Mouse (Mus musculus) thymus, adult 18-20 months (tissue): Measurements from ENCODE around the gene Mast4.

Source experiments
- DNase-seq, 2 experiments: peaks; one replicate each; pipeline ENCODE4 v3.0.0; 2022; ENCODE audit warnings: mixed read lengths in 2 of 2

Gene Mast4

DNA sequence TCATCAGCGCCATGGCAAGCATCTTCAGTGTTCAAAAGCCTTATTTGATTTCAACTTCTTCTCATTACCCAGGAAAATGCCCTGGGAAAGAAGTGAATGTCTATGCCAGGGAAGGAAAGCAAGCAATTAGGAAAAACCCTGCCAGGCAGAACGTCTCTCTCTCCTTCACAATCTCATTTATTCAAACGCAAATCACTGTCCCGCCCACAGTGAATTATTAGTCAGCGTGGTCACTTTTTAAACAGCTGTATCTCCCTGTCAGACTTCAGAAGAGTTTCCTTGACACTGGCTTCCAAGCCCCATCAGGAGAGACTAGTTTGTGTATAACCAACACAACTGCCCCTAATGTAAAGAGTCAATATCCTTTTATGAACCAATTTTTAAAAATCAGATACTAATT lies 296.8 kb downstream of the Mast4 start:
- DNase-seq = no peak

DNA sequence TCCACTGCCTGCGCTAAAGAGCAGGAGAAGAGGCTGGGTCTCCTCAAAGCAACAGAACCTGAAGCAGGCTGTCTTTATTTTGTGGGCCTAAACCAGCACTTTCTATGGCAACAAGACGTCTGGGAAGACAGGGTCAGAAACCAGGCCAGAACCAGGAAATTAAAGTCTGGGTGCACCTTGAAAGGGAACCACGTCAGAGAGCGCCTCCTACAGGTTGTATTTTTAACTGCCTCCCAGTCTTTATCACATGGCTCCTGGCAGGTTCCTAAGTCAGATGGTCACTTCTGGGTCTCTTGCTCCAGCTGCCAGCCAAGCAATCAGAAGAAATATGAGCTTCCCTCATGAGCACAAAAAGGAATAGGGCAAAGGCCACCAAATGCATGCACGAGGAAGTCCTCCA lies 304.9 kb downstream of the Mast4 start:
- no peak for DNase-seq

DNA sequence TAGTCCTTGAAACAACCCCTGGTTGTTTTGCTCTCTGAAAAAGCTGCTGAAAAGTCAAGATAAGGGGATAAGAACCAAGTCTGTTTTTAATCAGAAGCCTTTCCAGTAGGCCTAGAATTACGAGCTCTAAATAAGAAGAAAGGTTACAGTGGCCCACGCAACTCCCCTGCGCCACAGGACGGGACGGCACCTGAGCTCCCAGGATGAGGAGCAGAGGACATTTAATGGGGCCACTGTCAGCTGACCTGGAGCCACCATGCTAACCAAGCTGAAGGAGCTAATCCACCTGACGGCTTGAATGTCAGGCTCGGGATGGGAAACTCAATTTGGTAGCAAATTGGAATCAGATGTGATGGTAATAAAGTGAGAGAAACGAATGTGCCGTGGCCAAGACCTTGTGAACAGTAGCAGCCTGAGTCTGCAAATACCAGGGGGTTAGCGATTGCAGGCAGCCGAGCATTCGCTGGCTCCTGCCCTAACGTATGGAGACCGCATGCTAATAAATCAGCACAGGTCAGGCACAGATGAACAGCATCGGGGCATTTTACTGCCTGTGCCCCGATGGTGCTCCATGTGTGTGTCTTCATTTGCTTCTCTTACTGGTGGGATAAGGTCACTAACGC lies 306.7 kb downstream of the Mast4 start:
- no peak for DNase-seq

DNA sequence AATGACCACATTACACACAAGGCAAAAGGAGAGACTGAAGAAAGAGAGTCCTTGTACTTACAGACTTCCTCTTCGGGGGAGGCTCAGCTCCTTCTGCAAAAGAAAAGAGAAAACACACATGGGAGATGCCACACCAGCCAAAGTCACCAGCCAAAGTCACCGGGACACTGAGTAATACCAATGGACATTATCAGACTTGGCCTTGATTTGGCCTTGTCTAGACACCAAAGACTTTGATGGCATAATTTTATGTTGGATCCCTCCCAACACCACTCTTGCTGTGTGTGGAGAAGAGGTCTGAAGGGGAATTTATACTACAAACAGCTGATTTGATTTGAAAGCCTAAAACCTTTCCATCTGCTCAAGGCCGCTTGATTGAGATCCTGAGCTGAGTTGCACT lies 308.8 kb downstream of the Mast4 start:
- DNase-seq = no peak

DNA sequence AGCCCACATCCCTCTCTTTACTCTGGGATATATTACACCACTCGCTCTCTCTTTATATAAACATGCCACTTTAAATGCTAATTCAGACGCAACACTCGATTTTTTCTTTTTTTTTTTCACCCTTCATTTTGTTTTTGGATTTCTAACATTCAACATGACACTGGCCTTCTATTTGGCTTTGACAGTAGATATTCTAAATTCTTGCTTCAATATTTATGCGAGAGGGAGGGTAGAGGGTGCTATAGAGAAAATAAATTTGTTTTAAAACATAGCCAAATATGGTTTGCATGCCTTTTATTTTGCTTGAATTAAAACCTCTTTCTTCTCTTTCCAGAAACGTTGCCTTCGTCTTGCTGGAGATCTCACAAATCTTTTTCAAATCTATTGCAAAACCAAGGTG lies 315.8 kb downstream of the Mast4 start:
- DNase-seq = no peak

DNA sequence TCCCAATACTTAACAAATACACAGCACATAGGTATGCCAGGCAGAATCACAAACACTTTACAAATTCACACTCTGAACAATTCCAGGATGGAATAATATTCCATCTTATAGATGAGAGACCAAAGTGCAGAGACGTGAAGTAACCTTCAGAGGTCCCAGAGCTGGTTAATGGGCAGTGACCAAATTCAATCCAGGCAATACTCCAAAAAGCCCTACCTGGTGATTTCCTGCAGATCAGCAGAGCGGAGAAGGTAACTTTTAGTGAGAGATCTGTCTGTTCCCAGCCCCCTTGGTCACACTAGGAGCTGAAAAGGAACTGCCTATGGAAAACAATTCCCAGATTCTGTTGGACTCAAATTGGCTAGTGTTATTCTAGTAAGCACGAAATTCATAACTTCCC lies 316.6 kb downstream of the Mast4 start:
- no peak for DNase-seq

DNA sequence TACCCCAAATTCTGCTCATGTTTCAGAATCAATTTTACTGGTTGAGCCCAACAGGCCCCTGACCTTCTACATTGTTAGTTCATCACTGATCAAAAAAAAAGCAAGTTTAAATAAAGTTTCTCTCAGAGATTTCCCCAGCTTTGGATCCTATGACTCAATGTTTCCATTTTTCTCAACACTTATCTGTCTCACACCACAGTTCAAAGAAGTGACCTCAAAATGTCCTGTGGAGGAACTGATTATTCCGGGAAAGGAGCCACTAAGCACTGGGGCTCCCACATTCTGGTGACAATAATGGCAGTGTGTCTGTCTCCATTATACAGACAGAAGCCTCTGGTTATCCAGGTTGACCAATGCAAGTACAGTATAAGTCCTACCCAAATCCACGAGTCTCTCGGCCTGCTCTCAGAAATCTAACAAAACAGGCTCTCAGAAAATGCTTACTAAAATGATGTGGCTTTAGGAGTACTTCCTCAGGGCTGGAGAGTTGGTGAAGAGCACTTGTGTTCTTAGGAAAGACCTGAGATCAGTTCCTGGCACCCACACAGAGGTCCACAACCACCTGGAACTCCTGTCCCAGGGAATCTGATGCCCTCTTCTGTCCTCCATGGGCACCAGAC lies 319.1 kb downstream of the Mast4 start:
- DNase-seq = no peak

DNA sequence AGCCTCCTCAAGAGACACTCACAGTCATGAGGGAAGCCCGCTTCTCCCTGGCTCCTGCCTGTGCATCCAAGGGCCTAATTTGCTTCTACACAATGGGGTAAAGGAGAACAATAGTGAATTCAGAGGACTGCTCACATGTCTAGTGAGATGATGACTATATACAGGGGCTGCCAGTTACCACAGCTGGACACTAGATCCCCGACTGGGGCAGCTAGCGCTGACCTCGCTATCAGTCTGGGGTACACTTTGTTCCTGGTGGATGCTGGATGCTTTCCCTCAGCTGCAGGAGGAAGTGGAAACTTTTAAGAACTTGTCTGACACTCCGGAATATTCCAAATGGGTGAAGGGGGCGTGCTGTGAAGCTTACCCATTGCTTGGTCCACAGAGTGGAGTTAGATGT lies 319.7 kb downstream of the Mast4 start:
- DNase-seq = no peak

DNA sequence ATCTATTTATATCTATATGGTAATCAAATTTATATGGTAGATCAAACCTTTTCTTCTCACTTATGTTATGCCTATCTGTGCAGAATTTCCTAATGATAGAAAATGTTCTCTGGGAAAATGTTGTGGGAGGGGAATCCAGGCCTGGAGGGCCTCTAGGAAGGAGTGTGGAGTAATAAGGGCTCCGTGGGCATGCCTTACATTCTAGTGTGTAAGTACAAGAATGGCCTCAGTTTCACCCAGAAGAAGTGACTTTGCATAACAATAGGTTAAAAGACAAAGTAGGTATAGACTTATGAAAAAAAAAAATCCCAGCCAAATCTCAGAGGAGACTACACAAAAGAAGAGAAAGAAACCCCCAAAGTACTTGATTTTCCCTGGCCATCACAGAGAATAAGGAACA lies 320.1 kb downstream of the Mast4 start:
- no peak for DNase-seq

DNA sequence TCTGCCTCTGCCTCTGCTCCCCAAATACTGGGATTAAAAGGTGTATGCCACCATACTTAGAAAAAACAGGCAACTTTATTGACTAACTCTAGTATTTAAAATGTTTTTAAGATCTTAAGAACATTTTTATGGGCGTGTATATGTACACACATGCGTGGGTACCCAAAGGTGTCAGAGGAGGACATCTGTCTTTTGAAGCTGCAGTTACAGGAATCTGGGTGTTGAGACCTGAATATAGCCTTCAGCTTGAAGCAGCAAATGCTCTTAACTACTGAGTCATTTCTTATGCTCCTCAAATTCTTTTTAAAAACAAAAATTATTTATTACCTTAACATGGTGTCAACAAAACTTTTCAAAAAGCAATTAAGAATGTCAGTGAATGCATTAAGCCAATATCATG lies 329.1 kb downstream of the Mast4 start:
- no peak for DNase-seq

DNA sequence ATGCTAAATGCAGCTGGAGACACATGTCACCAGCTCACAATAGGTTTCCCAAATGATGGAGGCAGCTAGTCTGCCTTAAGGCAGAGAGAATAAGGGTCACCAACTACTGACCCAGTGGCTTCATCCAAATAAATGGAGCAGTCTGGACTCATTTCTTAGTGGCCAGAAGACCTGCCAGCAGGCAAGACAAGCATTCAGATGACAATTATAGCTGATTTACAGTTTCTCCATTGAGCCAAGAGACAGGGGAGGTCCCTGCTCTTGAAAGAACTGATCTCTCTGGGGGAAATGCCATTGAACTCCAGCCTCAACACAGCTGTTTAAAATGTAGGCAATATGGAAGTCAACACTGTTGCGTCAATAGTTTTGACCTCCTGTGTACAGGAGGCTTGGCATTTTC lies 332.5 kb downstream of the Mast4 start:
- no peak for DNase-seq

DNA sequence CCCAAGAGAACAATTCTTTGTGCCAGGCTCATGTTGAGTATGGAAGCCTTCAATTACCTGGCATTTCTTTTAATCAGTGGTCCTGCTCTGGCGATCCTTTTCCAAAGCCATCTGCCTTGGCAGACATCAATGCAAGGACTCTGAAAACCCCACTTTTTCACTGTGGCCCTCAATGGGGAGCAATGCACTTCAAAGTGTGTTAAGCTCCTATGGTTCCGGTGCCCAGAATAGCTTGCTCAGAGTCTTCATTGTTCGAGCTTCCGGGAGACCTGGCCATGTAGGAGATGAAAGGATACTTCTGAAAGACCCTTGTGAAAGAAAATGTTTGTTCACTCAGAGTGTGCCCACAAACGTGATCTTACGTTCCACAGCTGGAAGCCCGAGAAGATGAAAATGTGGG lies 333.4 kb downstream of the Mast4 start:
- DNase-seq = no peak

DNA sequence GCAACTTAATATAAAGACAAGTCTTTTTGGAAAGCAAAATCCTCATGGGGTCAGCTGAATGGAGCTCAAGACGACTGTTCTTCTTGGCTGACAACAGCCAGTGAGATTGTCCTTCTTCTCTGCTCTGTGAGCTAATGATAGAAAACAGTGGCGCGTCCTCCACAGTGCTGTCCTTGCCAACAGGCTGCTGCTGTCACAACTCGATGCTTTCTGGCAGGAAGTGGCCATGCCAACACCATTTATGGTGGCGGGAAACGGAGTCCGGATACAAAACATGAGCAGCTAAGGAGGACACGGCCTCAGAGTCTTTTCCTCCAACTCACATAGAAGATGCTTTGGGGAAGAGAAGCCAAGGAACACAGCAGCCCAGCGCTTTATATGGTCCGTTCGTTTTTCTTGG lies 340.2 kb downstream of the Mast4 start:
- DNase-seq = no peak

DNA sequence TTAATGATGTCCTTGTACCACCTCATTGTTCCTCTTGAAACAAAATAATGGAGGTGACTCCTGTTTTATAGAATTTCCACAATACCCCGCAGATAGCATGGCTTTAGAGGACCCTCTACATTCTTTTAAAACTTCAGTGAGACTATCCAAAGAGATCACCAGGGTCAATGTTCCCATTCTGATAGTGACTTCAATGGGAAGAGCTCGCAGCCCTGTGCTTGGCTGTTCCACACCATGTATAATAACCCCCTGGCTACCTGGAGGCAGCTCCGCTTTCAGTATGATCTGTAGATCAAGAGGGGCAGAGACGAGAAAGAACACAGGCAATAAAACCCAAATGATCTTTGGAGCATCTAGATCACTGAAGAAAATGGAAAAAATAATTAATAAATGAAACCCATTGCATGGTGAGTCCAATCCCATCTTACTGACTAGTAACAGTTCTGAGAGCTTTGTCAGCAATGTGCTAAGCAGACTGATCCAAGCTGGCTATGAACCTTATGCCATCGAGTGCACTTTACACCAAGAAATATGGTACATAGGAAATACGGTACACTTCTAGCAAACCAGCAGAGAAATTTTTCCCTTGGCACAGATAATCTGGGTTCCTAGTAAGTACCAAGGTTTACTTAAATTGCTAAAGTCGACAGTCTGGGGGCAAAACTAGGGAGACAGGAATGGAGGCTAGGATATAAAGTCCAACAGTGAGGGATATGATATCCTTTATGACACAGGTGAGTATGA lies 341.4 kb downstream of the Mast4 start:
- DNase-seq = no peak

DNA sequence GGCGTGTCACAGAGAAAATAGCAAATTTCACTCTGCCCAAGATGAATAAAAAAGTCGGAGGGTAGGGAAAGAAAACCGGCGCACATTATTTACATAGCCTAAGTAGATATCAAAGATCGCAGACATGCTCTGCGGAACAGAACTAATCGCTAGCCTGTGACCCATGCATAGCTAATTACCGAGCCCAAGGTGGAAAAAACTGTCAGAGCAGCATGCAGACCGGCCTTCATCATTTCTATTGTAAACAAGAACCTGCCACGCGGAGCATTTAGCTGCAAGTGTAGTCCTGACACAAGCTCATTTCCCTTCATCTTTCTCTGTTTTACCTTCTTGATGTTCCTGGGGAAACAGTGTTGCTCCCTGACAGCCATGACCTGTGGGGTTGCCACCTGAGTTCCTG lies 342.4 kb downstream of the Mast4 start:
- no peak for DNase-seq

DNA sequence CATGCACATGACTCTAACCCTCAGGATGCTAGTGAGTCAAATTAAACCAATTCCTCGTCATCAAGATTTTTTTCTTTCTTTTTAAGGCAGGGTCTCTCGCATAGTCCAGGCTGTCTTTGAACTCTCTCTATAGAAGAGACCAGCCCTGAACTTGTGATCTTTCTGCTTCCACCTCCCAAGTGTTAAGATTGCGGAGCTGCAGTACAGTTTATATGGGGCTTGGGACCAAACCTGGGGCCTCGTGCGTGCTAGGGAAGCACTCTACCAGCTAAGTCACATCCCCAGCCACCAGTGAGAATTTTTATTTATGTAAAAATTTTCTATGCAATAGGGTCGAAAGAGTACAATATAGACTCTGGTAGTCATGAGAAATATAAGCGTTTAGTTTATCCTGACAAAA lies 343.1 kb downstream of the Mast4 start:
- no peak for DNase-seq

DNA sequence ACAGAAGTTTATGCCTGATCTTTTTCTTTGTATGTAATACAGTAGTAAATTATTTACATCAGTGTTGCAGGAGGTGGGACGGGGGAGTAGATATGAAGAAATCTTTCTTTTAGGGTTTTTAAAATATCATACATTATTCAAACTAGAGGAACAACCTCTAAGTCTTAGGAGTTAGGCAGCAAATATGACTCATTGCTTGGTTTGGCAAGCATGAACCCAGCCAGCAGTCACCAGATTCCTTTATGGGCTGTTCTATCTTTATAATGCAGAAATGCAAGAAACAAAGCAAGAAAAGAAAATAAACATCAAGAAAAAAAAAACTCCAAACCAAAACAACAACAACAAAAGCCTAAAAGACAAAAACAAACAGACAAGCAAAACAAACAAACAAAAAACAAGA lies 344.2 kb downstream of the Mast4 start:
- DNase-seq = no peak

DNA sequence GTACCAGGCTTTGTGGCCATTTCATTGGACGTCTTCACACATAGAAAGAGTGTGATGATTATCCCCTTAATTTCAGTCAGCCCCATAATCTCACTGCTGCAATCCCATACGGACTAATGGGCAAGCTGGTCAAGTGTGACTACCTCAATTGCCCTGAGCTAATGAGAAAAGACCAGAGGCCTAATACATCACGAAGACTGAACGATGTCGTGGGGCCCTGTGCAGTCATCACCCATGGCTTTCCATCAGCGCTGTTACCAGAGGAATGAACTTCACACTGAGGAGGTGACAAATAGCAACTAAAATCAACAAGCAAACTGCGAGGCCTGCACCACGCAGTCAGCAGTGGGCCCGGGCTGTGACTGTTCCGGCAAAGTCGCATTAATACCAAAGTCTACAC lies 344.7 kb downstream of the Mast4 start:
- no peak for DNase-seq

DNA sequence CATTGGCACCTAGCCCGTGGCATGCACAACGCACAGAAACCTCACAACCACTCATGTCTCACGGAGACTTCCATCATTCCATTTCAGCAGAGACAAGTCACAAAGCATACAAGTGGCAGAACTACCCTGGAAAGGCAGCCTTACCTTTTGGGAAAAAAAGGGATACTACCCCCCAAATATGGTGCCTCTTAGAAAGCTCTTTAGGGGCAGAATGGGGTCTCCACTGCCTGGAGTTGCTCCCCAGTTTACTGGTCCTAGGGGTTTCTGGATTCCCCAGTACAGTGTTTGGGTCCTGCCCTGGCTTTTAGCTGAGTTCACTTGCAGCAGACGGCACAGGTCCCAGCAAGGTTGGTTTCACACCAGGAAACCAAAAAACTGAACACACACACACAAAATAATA lies 345.3 kb downstream of the Mast4 start:
- DNase-seq = no peak

DNA sequence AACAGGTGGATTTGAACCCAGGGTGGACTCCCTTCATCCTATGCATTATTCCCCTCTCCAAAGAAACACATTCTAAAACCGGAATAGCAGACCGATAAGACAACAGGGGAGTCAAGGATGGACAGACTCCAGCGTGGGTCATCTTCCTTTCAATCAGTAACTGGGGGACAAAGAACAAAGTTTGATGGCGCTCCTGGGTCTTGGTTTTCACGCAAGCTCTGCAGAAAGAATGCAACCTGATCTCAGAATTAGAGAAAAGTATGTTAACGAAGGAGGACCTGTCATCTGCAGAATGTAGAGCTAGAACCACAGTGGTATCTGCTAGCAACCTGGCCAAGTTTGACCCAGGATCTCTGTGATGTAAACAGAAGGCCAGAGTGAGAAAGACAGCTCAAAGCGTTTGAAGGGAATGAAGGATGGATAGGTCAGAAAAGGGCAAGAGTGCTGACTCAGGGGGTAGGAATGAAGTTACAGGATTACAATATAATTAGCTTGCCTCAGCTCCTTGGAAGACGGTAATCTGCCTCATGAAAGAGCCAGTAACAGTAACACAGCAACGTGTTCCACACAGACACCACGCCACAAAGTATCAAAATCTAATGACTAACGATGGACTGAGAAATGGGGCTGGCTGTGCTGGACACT lies 345.9 kb downstream of the Mast4 start:
- DNase-seq = no peak

DNA sequence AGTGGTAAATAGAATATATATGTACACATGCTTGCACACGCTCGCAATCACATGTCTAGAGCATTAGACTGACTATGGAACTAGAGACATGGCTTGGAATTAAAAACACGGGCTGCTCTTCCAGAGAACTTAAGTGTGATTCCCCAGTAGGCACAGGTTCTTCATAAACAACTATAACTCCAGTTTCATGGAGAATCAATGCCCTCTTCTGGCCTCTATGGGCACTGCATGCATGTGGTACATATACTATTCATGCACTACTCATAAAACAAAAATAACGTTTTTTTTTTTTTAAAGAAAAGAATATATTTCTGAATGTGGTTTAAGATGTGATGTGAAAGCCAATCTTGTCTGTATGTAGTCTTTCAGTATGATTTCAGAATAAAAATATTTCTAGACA lies 349.7 kb downstream of the Mast4 start:
- DNase-seq = no peak

DNA sequence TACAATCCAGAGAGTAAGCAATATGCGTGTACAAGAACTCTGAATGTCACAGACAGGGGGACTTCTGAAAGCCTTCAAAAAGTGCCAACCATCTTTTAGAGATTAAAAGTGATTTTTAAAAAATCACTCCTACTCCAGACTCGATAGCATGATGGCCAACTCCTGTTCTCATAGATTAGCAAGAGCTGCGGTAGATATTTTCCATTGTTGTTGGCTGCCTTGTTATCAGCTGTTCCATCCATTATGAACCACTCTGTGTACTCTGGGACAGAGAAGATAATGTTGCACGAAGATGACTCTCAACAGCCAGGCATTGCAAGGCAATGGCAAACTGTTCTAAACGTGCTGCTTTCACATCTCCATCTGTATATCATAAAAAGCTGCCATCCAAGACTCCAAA lies 360.4 kb downstream of the Mast4 start:
- no peak for DNase-seq

DNA sequence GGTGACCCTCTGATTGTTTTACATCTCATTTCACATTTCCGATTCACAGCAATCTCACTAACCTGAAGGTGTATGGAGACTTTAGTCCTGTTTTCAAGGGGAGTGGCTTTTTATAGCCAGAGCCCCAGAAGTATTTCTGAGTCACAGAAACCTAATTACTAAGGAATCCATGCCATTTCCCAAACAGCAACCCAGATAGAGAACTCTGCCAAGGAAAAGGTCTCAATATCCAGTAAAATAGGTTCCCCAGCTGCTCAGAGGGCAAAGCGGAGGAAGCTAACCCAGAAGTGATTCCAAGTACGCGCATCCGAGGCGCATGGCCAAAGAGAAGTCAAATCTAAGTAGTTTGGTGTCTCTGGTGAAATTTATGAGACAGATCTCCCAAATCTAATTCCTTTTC lies 370.8 kb downstream of the Mast4 start:
- no peak for DNase-seq
